Mouse (Mus musculus) forebrain, embryonic 11.5 days (tissue): Measurements from ENCODE around the gene Tom1. TPM values are rescaled to one million over a fixed set of nuclear protein-coding genes. Genes with fewer than 3 reads are reported as not detected.
A peak's percentile ranks its signal among the peaks of the same experiment; 100 is the strongest.

Experiments used
- ATAC-seq: fragments of 200-750 bp; cut with Nextera tagmentation; replicated peaks from 2 replicates; pipeline ENCODE4 v1.8.0; 2017; ENCODE audit warnings: moderate TSS enrichment; ENCODE audit not compliant: low FRiP score
- DNase-seq: peaks from one replicate; pipeline ENCODE4 v3.0.0-alpha.2; 2017; ENCODE audit warnings: low spot score
- H3K27ac ChIP-seq: fragments of 300-500 bp; sonication (generic); 2 replicates; pipeline ENCODE4 v1.5.1; 2014; ENCODE audit warnings: low read depth, low read length
- H3K27me3 ChIP-seq: fragments of 300-500 bp; sonication (generic); 2 replicates; pipeline ENCODE4 v1.6.1; 2014; ENCODE audit warnings: mild to moderate bottlenecking, low read length, mixed read lengths; ENCODE audit not compliant: control insufficient read depth, insufficient read depth
- H3K36me3 ChIP-seq: fragments of 300-500 bp; sonication (generic); 2 replicates; pipeline ENCODE4 v1.6.1; 2014; ENCODE audit warnings: mild to moderate bottlenecking, low read length, moderate library complexity, mixed read lengths; ENCODE audit not compliant: control insufficient read depth, insufficient read depth
- H3K4me1 ChIP-seq: fragments of 300-500 bp; sonication (generic); replicated peaks from 2 replicates; pipeline ENCODE4 v1.6.1; 2014; ENCODE audit warnings: low read length, mixed read lengths; ENCODE audit not compliant: control insufficient read depth, insufficient read depth
- H3K4me2 ChIP-seq: fragments of 300-500 bp; sonication (generic); 2 replicates; pipeline ENCODE4 v1.6.1; 2014; ENCODE audit warnings: low read depth, mild to moderate bottlenecking, low read length, moderate library complexity, mixed read lengths; ENCODE audit not compliant: severe bottlenecking
- H3K4me3 ChIP-seq: fragments of 300-500 bp; sonication (generic); 2 replicates; pipeline ENCODE4 v1.5.1; 2014; ENCODE audit warnings: low read depth, low read length
- H3K9ac ChIP-seq: fragments of 300-500 bp; sonication (generic); 2 replicates; pipeline ENCODE4 v1.6.1; 2014; ENCODE audit warnings: low read length
- H3K9me3 ChIP-seq: fragments of 300-500 bp; sonication (generic); 2 replicates; pipeline ENCODE4 v1.6.1; 2016; ENCODE audit warnings: low read length, mixed read lengths; ENCODE audit not compliant: control insufficient read depth
- WGBS: fragments of 180-500 bp; shearing (Covaris S2); extraction: QIAGEN DNeasy Blood & Tissue Kit; methylation state at CpG from one replicate; pipeline ENCODE4 v1.1.7; 2014; 5-methylcytosine and 5-hydroxymethylcytosine counted together
- polyA plus RNA-seq: library from polyadenylated mRNA; unstranded; fragments of >200 nt; fragmentation: Nextera tagmentation; extraction: Ambion mirVana; gene quantifications from 2 replicates; pipeline ENCODE4 v1.2.1, GENCODE M21; 2014

The Tom1 gene
- polyA plus RNA-seq, 1 experiment from 2014 or later, result 25.3 TPM

- no peak overlapping the region for H3K4me2 ChIP-seq
Measured at GRCm38 (mm10) chr8:75087127-75087526, 53.6 kb downstream of the Tom1 start.

GRCm38 (mm10) chr8:75088989-75089881, 55.7 kb downstream of the Tom1 start:
- H3K4me1 ChIP-seq, result no peaks in the 10 kb centered on the region; the same call in 1 of the 2 replicates
- no peaks in the 10 kb centered on the region for H3K36me3 ChIP-seq
- H3K4me3 ChIP-seq, result no peak overlapping the region
- H3K27ac ChIP-seq, result no peak overlapping the region
- no peaks in the 10 kb centered on the region for H3K9me3 ChIP-seq
- no peak overlapping the region; the same call in 1 of the 2 replicates for H3K9ac ChIP-seq
- 0 out of 2 replicates have a peak, but pooled peaks have one; percentile 25 for ATAC-seq
- 33% methylated on average over 6 of the region's 6 CpGs for WGBS
- peak overlapping the region; percentile 21; the same call in 1 of the 2 replicates for H3K4me2 ChIP-seq
- DNase-seq, result peak; percentile 73
- H3K27me3 ChIP-seq, result no peaks in the 10 kb centered on the region

More at GRCm38 (mm10) chr8:75087127-75087526, 53.6 kb downstream of the Tom1 start:
- ATAC-seq (no peak), DNase-seq (no peak)
- H3K27ac ChIP-seq, result no peak overlapping the region
- no peak overlapping the region for H3K4me3 ChIP-seq
- no peak overlapping the region for H3K9ac ChIP-seq
- no peaks in the 10 kb centered on the region for H3K4me1 ChIP-seq
- no peaks in the 10 kb centered on the region for H3K27me3 ChIP-seq
- no peaks in the 10 kb centered on the region for H3K36me3 ChIP-seq
- H3K9me3 ChIP-seq, result no peaks in the 10 kb centered on the region

GRCm38 (mm10) chr8:75090781-75091365, 57.4 kb downstream of the Tom1 start:
- 86% methylated on average over 4 of the region's 4 CpGs for whole genome bisulfite sequencing
- ATAC-seq (no peak), DNase-seq (no peak)
- no peak overlapping the region for H3K4me3 ChIP-seq
- H3K4me1 ChIP-seq, result peaks cover 1% of the 10 kb centered on the region; the same call in 1 of the 2 replicates
- H3K9me3 ChIP-seq, result no peaks in the 10 kb centered on the region
- no peaks in the 10 kb centered on the region for H3K27me3 ChIP-seq
- H3K27ac ChIP-seq, result no peak overlapping the region
- H3K36me3 ChIP-seq, result no peaks in the 10 kb centered on the region
- H3K9ac ChIP-seq, result no peak overlapping the region
- H3K4me2 ChIP-seq, result no peak overlapping the region

- Histone ChIP-seq H3K4me2 (peak within 1 kb of the TSS; percentile 78), H3K4me3 (peak within 1 kb of the TSS; percentile 54), H3K4me1 (peaks cover 1% of the 10 kb centered on the region; the same call in 1 of the 2 replicates), H3K9me3 (no peaks in the 10 kb centered on the region), H3K36me3 (no peaks in the 10 kb centered on the region; the same call in 1 of the 2 replicates), H3K27me3 (no peaks in the 10 kb centered on the region), H3K9ac (peak within 1 kb of the TSS; percentile 75), H3K27ac (no peak within 1 kb of the TSS)
- ATAC-seq (peak; percentile 95), DNase-seq (peak; percentile 94)
- under 1% methylated on average over 36 of the region's 36 CpGs for WGBS
Measured at GRCm38 (mm10) chr8:75093399-75094156, 60.1 kb downstream of the Tom1 start, which contains the start of gene Hmox1. Gene Hmox1, plus strand, starts transcription at chr8:75093621.

GRCm38 (mm10) chr8:75102956-75103355, 69.5 kb downstream of the Tom1 start:
- H3K4me3 ChIP-seq, result no peak overlapping the region
- 90% methylated on average over 4 of the region's 4 CpGs for whole genome bisulfite sequencing
- H3K9me3 ChIP-seq, result no peaks in the 10 kb centered on the region
- no peak overlapping the region for H3K27ac ChIP-seq
- no peak overlapping the region for H3K9ac ChIP-seq
- ATAC-seq (no peak), DNase-seq (no peak)
- H3K27me3 ChIP-seq, result no peaks in the 10 kb centered on the region
- H3K4me2 ChIP-seq, result no peak overlapping the region
- H3K36me3 ChIP-seq, result no peaks in the 10 kb centered on the region
- no peaks in the 10 kb centered on the region for H3K4me1 ChIP-seq

- no peak overlapping the region for H3K27ac ChIP-seq
- WGBS, result 55% methylated on average over 8 of the region's 8 CpGs
- ATAC-seq, result no peak
Measured at GRCm38 (mm10) chr8:75103376-75103878, 69.9 kb downstream of the Tom1 start.

GRCm38 (mm10) chr8:75108527-75109235, 75.2 kb downstream of the Tom1 start:
- Histone ChIP-seq H3K27ac (peak overlapping the region; percentile 78), H3K4me3 (peak overlapping the region; percentile 78), H3K36me3 (peaks cover 14% of the 10 kb centered on the region; the same call in 1 of the 2 replicates), H3K4me2 (peak overlapping the region; percentile 94), H3K9ac (peak overlapping the region; percentile 89), H3K4me1 (peaks cover 4% of the 10 kb centered on the region; the same call in 1 of the 2 replicates), H3K9me3 (no peaks in the 10 kb centered on the region), H3K27me3 (no peaks in the 10 kb centered on the region)
- under 1% methylated on average over 9 of the region's 9 CpGs for WGBS
- ATAC-seq, result peak; percentile 81
- peak; percentile 87 for DNase-seq

More at GRCm38 (mm10) chr8:75103376-75103878, 69.9 kb downstream of the Tom1 start:
- DNase-seq, result no peak
- no peak overlapping the region for H3K4me3 ChIP-seq
- no peak overlapping the region for H3K9ac ChIP-seq
- H3K36me3 ChIP-seq, result no peaks in the 10 kb centered on the region
- H3K4me2 ChIP-seq, result no peak overlapping the region
- no peaks in the 10 kb centered on the region; the same call in 1 of the 2 replicates for H3K4me1 ChIP-seq
- no peaks in the 10 kb centered on the region for H3K27me3 ChIP-seq
- H3K9me3 ChIP-seq, result no peaks in the 10 kb centered on the region
